Mouse (Mus musculus) erythroid progenitor cell, adult 5-6 weeks (primary cell): Measurements from ENCODE around the gene Snrpd2. TPM values are rescaled to one million over a fixed set of nuclear protein-coding genes. Genes with fewer than 3 reads are reported as not detected.

Source experiments
- ATAC-seq: replicated peaks from 2 replicates; pipeline ENCODE4 v1.8.0; 2016; ENCODE audit warnings: moderate number of reproducible peaks, mild to moderate bottlenecking, moderate TSS enrichment, inconsistent platforms; ENCODE audit not compliant: poor library complexity, low FRiP score, severe bottlenecking
- total RNA-seq, 2 experiments: library from RNA; stranded (forward) in 1 of 2; stranded (reverse) in 1 of 2; fragments of 150-400 nt in 1 of 2; fragments of 186-747, 209-891 nt in 1 of 2; gene quantifications; 2 replicates each; pipeline versions ENCODE4 v1.2.3 to v1.2.4; 2015 to 2017; ENCODE audit warnings: low replicate concordance in 2 of 2

Gene Snrpd2
- total RNA-seq (2015; ENCODE audit: low replicate concordance) = 15.5 and 22.0 TPM in 2 replicates
- total RNA-seq (2017; ENCODE audit: low replicate concordance) = 5.4 and 15.7 TPM in 2 replicates

- ATAC-seq = peak; percentile 86
These were observed at the start of gene Snrpd2 for GRCm38 (mm10) chr7:19149626-19150025. Gene Snrpd2, plus strand, starts transcription at chr7:19149722.

GRCm38 (mm10) chr7:19100290-19100689 lies 49.2 kb upstream of the Snrpd2 start:
- no peak for ATAC-seq

GRCm38 (mm10) chr7:19103741-19104140 lies 45.8 kb upstream of the Snrpd2 start:
- no peak for ATAC-seq

GRCm38 (mm10) chr7:19104486-19104885 lies 45.0 kb upstream of the Snrpd2 start:
- ATAC-seq = no peak

- no peak for ATAC-seq
These were observed 42.1 kb upstream of the Snrpd2 start for GRCm38 (mm10) chr7:19107436-19107835.

GRCm38 (mm10) chr7:19109565-19109964 lies 40.0 kb upstream of the Snrpd2 start:
- ATAC-seq = no peak

- no peak for ATAC-seq
These were observed 31.3 kb upstream of the Snrpd2 start, which contains the start of gene Gm4969 for GRCm38 (mm10) chr7:19118028-19118771. Gene Gm4969, minus strand, starts transcription at chr7:19118368.

- ATAC-seq = peak; percentile 4; the same call in 1 of the 2 replicates
These were observed 30.4 kb upstream of the Snrpd2 start for GRCm38 (mm10) chr7:19119083-19119482.

- peak; percentile 99 for ATAC-seq
These were observed 29.7 kb upstream of the Snrpd2 start, which contains the start of gene Fbxo46 for GRCm38 (mm10) chr7:19119631-19120429. Gene Fbxo46, plus strand, starts transcription at chr7:19119859.

- ATAC-seq = no peak
These were observed 27.8 kb upstream of the Snrpd2 start for GRCm38 (mm10) chr7:19121686-19122085.

GRCm38 (mm10) chr7:19124713-19125112 lies 24.8 kb upstream of the Snrpd2 start:
- ATAC-seq = no peak

- ATAC-seq = no peak
These were observed 21.8 kb upstream of the Snrpd2 start for GRCm38 (mm10) chr7:19127744-19128143.

GRCm38 (mm10) chr7:19129396-19129795 lies 20.1 kb upstream of the Snrpd2 start:
- ATAC-seq = no peak

- ATAC-seq = no peak
These were observed 18.9 kb upstream of the Snrpd2 start for GRCm38 (mm10) chr7:19130657-19131056.

- ATAC-seq = peak; percentile 96
These were observed 18.1 kb upstream of the Snrpd2 start for GRCm38 (mm10) chr7:19131324-19131848.

GRCm38 (mm10) chr7:19136168-19136567 lies 13.4 kb upstream of the Snrpd2 start:
- no peak for ATAC-seq

GRCm38 (mm10) chr7:19136673-19137334 lies 12.7 kb upstream of the Snrpd2 start:
- ATAC-seq = no peak

GRCm38 (mm10) chr7:19137380-19137779 lies 12.1 kb upstream of the Snrpd2 start:
- ATAC-seq = no peak

- no peak for ATAC-seq
These were observed 2.7 kb upstream of the Snrpd2 start for GRCm38 (mm10) chr7:19146793-19147192.

- no peak for ATAC-seq
These were observed 2.0 kb upstream of the Snrpd2 start for GRCm38 (mm10) chr7:19147497-19148045.
